Mouse (Mus musculus): ENCODE results near the gene Agbl4. TPM values are rescaled to one million over a fixed set of nuclear protein-coding genes. Genes with fewer than 3 reads are reported as not detected.

Agbl4 gene
- polyA plus RNA-seq, 1 experiment from 2014 or later, result 1.9 TPM

DNA sequence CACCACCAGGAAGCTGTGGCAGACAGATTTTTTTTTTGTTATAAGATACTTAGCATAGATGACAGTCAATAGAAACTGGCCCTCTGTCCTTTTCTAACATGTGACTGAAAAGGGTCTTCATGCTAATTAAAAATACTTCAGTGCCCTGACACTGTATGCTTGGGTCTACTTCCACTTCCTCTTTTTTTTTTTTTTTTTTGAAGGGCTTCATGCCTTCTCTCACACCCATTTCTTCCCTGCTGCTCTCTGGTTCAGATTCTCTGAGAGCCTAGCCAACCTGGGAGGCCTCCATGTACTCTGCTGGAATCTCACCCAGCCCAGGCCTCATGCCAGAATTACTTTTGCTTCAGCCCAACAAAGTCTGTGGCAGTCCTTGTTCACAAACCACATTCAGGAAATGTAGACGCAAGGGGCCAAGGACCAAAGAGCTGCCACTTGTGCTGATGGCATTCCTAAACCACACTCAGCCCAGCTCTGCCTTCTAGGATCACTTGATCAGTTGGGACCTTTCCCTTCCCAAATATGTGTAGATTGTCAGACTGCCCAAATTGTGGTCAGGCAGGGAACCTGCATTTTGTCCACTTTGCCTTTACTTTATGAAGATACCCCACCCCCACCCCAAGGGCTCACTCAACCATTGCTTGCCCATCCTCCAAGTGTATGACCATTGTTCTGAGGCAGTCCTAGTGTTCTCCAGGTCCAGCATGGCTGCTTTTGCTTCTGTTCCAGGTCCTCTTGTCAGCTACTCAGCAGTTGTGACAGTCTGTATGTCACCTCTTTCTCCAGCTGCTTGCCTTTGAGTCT, 1045.2 kb downstream of the Agbl4 start:
- Histone ChIP-seq H3K4me1 (peaks cover 27% of the 10 kb centered on the region), H3K4me2 (replicated peaks) (no peak overlapping the region), H3K27me3 (no peaks in the 10 kb centered on the region), H3K9me3 (no peaks in the 10 kb centered on the region), H3K36me3 (no peaks in the 10 kb centered on the region), H3K27ac (replicated peaks) (no peak overlapping the region), H3K9ac (replicated peaks) (no peak overlapping the region), H3K4me3 (no peak overlapping the region)
- peak; percentile 33; the same call in 1 of the 2 replicates for ATAC-seq (replicated peaks)
- WGBS, result 50% methylated on average over 1 of the region's 1 CpGs

DNA sequence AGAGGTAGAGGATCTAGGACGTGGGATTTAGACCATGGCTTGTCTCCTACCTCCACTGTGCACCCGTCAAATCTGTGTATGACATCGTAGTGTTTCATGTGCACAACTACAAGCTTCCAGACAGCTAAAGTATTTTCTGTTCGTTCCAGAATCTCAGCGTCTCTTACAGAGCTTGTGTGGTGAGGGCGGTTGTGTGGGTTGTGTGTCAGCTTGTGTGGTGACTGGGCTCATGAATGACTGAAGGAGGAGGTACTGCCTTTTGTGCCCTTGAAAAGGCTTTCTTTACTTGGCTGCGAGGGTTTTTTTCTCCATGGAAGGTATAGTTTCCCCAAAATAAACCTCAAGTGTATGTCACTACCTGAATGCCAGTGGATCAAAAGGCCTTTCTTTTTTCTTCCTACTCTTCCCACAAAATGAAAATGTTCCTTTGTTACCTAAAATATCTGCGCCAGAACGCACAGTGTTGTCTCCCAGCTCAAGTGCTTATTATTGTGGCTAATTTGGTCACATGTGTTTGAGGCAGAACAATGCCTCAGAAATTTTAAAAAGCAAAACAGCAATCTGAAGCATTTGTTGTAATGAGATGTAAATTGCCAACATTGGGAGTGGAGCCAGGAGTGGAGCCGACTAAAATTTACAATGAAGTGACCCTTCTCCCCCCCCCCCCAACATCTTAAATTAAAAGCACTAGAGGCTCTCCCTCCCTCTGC, 1046.6 kb downstream of the Agbl4 start:
- Histone ChIP-seq H3K4me3 (no peak overlapping the region), H3K36me3 (peaks cover 2% of the 10 kb centered on the region; the same call in 1 of the 2 replicates), H3K4me1 (peaks cover 27% of the 10 kb centered on the region), H3K9ac (replicated peaks) (no peak overlapping the region), H3K27me3 (no peaks in the 10 kb centered on the region), H3K4me2 (replicated peaks) (no peak overlapping the region), H3K9me3 (no peaks in the 10 kb centered on the region), H3K27ac (replicated peaks) (peak overlapping the region; percentile 61)
- WGBS, result 9% methylated on average over 10 of the region's 10 CpGs
- ATAC-seq (replicated peaks), result peak; percentile 71

GRCm38 (mm10) chr4:111444616-111445160, 1047.2 kb downstream of the Agbl4 start:
- Histone ChIP-seq H3K4me2 (replicated peaks) (no peak overlapping the region), H3K4me1 (peaks cover 27% of the 10 kb centered on the region), H3K27me3 (no peaks in the 10 kb centered on the region), H3K9ac (replicated peaks) (no peak overlapping the region), H3K27ac (replicated peaks) (peak overlapping the region; percentile 32), H3K4me3 (no peak overlapping the region), H3K9me3 (no peaks in the 10 kb centered on the region), H3K36me3 (peaks cover 4% of the 10 kb centered on the region; the same call in 1 of the 2 replicates)
- WGBS, result 6% methylated on average over 1 of the region's 1 CpGs
- peak; percentile 60 for ATAC-seq (replicated peaks)

DNA sequence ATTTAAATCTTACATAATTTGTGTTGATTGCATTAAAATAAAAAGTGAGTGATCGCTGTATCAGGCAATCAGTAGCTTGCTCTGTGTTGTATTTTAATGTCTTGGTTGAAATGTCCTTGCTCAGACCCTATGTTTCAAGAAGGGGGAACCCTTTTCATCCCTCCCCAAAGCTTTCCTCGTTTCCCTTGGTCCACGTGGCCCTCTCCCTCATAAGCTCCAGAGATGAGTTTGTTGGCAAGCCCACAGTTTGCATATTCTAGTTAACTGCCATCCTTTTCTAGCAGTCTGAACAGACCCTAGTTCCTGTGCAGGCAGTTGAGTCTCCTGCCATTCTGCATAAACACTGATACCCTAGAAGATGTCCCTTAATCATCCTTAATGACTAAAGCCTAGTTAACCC, 1050.5 kb downstream of the Agbl4 start:
- H3K9ac ChIP-seq (replicated peaks), result no peak overlapping the region
- no peak overlapping the region for H3K4me3 ChIP-seq
- peaks cover 11% of the 10 kb centered on the region; the same call in 1 of the 2 replicates for H3K36me3 ChIP-seq
- no peaks in the 10 kb centered on the region for H3K27me3 ChIP-seq
- ATAC-seq (replicated peaks), result no peak
- H3K4me1 ChIP-seq, result peaks cover 14% of the 10 kb centered on the region
- H3K9me3 ChIP-seq, result no peaks in the 10 kb centered on the region
- 81% methylated on average over 3 of the region's 3 CpGs for WGBS
- H3K4me2 ChIP-seq (replicated peaks), result no peak overlapping the region
- H3K27ac ChIP-seq (replicated peaks), result no peak overlapping the region

GRCm38 (mm10) chr4:111448586-111448985, 1051.1 kb downstream of the Agbl4 start:
- WGBS, result 96% methylated on average over 4 of the region's 4 CpGs
- H3K27me3 ChIP-seq, result no peaks in the 10 kb centered on the region
- H3K4me2 ChIP-seq (replicated peaks), result no peak overlapping the region
- H3K4me3 ChIP-seq, result no peak overlapping the region
- H3K9ac ChIP-seq (replicated peaks), result no peak overlapping the region
- ATAC-seq (replicated peaks), result no peak
- no peak overlapping the region for H3K27ac ChIP-seq (replicated peaks)
- peaks cover 7% of the 10 kb centered on the region for H3K4me1 ChIP-seq
- H3K36me3 ChIP-seq, result peaks cover 11% of the 10 kb centered on the region; the same call in 1 of the 2 replicates
- no peaks in the 10 kb centered on the region for H3K9me3 ChIP-seq

- H3K27ac ChIP-seq (replicated peaks), result no peak overlapping the region
- no peak for ATAC-seq (replicated peaks)
- no peaks in the 10 kb centered on the region for H3K9me3 ChIP-seq
- no peak overlapping the region for H3K9ac ChIP-seq (replicated peaks)
- peaks cover 17% of the 10 kb centered on the region for H3K36me3 ChIP-seq
- WGBS, result 69% methylated on average over 7 of the region's 7 CpGs
- no peak overlapping the region for H3K4me3 ChIP-seq
- no peaks in the 10 kb centered on the region for H3K27me3 ChIP-seq
- no peaks in the 10 kb centered on the region; the same call in 1 of the 2 replicates for H3K4me1 ChIP-seq
- H3K4me2 ChIP-seq (replicated peaks), result no peak overlapping the region
These were observed 1052.2 kb downstream of the Agbl4 start for GRCm38 (mm10) chr4:111449442-111450199.

- ATAC-seq (replicated peaks), result no peak
- no peak overlapping the region for H3K27ac ChIP-seq (replicated peaks)
- no peak overlapping the region for H3K4me2 ChIP-seq (replicated peaks)
- no peak overlapping the region for H3K9ac ChIP-seq (replicated peaks)
- no peak overlapping the region for H3K4me3 ChIP-seq
- no peaks in the 10 kb centered on the region for H3K9me3 ChIP-seq
- H3K36me3 ChIP-seq, result peaks cover 28% of the 10 kb centered on the region
- H3K4me1 ChIP-seq, result no peaks in the 10 kb centered on the region; the same call in 1 of the 2 replicates
- H3K27me3 ChIP-seq, result no peaks in the 10 kb centered on the region
- 77% methylated on average over 7 of the region's 7 CpGs for WGBS
These were observed 1053.9 kb downstream of the Agbl4 start for GRCm38 (mm10) chr4:111451283-111451918.

DNA sequence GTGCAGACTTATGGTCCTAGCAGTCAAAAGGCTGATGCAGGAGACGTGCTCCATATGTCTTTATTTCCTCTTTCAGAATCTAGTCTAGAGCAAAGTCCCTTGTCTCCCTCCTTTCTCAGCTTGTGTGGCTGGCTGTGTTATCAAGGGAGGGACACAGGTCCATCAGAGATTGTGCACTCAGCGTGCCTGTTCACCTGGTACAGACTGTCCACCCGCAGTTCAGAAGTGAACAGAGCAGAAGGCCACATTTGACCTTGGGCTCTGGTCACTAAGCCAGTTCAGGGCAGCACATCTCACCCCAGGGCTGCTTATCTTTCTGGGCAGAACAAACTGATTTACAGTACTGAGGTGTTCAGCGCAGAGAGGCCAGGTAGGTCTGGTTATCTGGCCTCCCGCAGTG, 1054.7 kb downstream of the Agbl4 start:
- peaks cover 28% of the 10 kb centered on the region for H3K36me3 ChIP-seq
- no peak overlapping the region for H3K4me2 ChIP-seq (replicated peaks)
- H3K27ac ChIP-seq (replicated peaks), result no peak overlapping the region
- no peaks in the 10 kb centered on the region for H3K9me3 ChIP-seq
- H3K4me1 ChIP-seq, result no peaks in the 10 kb centered on the region; the same call in 1 of the 2 replicates
- ATAC-seq (replicated peaks), result no peak
- no peak overlapping the region for H3K9ac ChIP-seq (replicated peaks)
- no peaks in the 10 kb centered on the region for H3K27me3 ChIP-seq
- no peak overlapping the region for H3K4me3 ChIP-seq
- WGBS, result 96% methylated on average over 5 of the region's 5 CpGs

- peaks cover 28% of the 10 kb centered on the region for H3K36me3 ChIP-seq
- no peaks in the 10 kb centered on the region for H3K9me3 ChIP-seq
- H3K4me1 ChIP-seq, result no peaks in the 10 kb centered on the region; the same call in 1 of the 2 replicates
- 57% methylated on average over 3 of the region's 3 CpGs for WGBS
- H3K4me2 ChIP-seq (replicated peaks), result no peak overlapping the region
- H3K9ac ChIP-seq (replicated peaks), result no peak overlapping the region
- H3K27ac ChIP-seq (replicated peaks), result no peak overlapping the region
- no peak overlapping the region for H3K4me3 ChIP-seq
- no peaks in the 10 kb centered on the region for H3K27me3 ChIP-seq
- no peak for ATAC-seq (replicated peaks)
These were observed 1055.8 kb downstream of the Agbl4 start for GRCm38 (mm10) chr4:111453275-111453674.

GRCm38 (mm10) chr4:111455621-111456020, 1058.2 kb downstream of the Agbl4 start:
- peaks cover 36% of the 10 kb centered on the region for H3K36me3 ChIP-seq
- WGBS, result 98% methylated on average over 5 of the region's 5 CpGs

GRCm38 (mm10) chr4:111457568-111457967, 1060.1 kb downstream of the Agbl4 start:
- Histone ChIP-seq H3K4me3 (no peak overlapping the region), H3K9me3 (no peaks in the 10 kb centered on the region), H3K27ac (replicated peaks) (no peak overlapping the region), H3K9ac (replicated peaks) (no peak overlapping the region), H3K27me3 (no peaks in the 10 kb centered on the region), H3K4me1 (no peaks in the 10 kb centered on the region; the same call in 1 of the 2 replicates), H3K4me2 (replicated peaks) (no peak overlapping the region), H3K36me3 (peaks cover 32% of the 10 kb centered on the region)
- 54% methylated on average over 5 of the region's 5 CpGs for WGBS
- no peak for ATAC-seq (replicated peaks)

More at GRCm38 (mm10) chr4:111455621-111456020, 1058.2 kb downstream of the Agbl4 start:
- ATAC-seq (replicated peaks), result no peak
- no peak overlapping the region for H3K4me2 ChIP-seq (replicated peaks)
- H3K9me3 ChIP-seq, result no peaks in the 10 kb centered on the region
- H3K27ac ChIP-seq (replicated peaks), result no peak overlapping the region
- no peak overlapping the region for H3K4me3 ChIP-seq
- H3K27me3 ChIP-seq, result no peaks in the 10 kb centered on the region
- no peak overlapping the region for H3K9ac ChIP-seq (replicated peaks)
- H3K4me1 ChIP-seq, result no peaks in the 10 kb centered on the region; the same call in 1 of the 2 replicates

Data from forebrain, embryonic 15.5 days (tissue).